Mouse (Mus musculus) cerebellum, adult 2 months (tissue): ENCODE measurements around the gene Mettl16.

ENCODE experiments used
- CTCF ChIP-seq: fragments of 200-500 bp; IDR thresholded peaks from 2 replicates; pipeline ENCODE4 v1.5.1; 2011; ENCODE audit warnings: low read depth, mild to moderate bottlenecking, control low read depth, low read length, moderate library complexity, borderline replicate concordance; ENCODE audit not compliant: insufficient read depth
- POLR2A ChIP-seq: fragments of 200-500 bp; IDR thresholded peaks from 2 replicates; pipeline ENCODE4 v1.6.1; 2011; ENCODE audit warnings: low read length, control low read depth, borderline replicate concordance; ENCODE audit not compliant: insufficient read depth

DNA sequence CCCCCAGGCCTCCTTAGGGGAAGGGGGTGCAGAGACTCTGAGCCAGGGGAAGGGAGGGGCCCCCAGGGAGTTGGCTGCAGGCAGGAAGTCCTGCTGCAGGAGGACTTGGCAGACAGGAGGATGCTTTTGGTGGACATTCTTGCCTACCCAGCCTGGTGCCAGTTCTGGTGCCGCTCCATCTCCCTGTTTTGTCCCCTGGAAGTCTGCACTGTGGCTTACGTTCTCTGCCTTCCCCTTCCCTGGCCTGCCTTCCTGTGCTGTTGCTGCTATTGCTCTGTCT lies 72.7 kb downstream of the Mettl16 start:
- TF ChIP-seq CTCF (no peak), POLR2A (no peak)
